Mouse (Mus musculus): ENCODE results near the gene Adh6a.

The Adh6a gene

DNA sequence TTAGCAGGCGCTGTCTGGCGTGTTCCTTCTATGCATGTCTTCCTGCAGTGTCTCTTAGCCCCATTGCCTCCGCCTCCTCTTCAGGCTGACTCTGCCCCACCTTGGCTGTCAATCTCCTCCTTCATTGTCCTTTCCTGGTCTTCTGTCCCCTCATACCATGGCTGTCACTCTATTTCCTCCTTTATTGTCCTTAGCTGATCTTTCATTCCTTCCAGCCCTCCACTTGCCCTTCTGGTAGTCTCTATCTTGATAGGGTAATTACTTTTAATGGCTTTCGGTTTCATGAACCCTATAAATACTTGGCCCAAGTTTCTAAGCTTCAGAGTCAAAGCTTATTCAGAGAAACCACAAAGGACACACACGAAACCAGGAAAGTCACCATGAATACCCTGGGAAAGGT, at the start of gene Adh6a:
TSS of gene Adh6a (plus strand) at position 322 of the 400 bp plus-strand sequence.
- DNase-seq (ENCODE audit: low spot score in 2 of 2) = no peak

DNA sequence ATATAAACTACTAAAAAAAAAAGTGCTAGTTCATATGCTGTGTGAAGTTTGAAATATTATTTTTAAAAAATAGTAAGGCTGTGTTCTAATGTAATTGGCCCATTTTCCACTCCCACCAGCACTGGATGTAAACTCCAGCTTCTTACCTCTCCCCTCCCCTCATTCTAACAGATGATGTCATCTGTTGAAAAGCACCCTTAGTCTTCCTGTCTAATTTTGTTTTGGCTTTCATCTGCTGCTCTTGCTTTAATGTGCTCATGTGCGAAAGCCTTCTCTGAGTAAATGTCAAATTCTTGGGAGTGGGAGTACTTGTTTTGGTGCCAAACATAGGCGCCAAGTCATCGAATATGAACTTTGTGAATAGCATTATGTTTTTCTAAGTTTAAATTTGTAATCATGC, 48.4 kb upstream of the Adh6a start:
- DNase-seq (ENCODE audit: low spot score in 2 of 2) = no peak

DNA sequence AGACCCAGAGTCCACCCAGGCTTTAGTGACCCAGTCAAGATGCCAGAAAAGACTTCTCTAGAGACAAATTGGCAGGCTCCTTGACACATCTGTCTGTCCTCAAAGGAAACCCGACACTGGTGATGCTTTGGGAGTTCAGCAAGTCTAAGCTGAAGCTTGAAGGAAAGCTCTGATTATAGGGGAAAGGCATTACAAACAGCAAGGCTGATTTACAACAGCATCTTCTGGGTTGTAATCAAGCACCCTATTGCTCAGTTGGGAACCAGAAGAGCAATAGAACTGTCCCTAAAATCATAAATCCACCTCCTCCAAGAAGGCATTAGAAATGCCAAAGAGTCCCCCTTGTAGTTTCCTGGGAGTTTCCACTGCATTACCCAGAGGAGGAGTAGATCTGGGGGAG, 42.6 kb upstream of the Adh6a start:
- no peak for DNase-seq (ENCODE audit: low spot score in 2 of 2)

DNA sequence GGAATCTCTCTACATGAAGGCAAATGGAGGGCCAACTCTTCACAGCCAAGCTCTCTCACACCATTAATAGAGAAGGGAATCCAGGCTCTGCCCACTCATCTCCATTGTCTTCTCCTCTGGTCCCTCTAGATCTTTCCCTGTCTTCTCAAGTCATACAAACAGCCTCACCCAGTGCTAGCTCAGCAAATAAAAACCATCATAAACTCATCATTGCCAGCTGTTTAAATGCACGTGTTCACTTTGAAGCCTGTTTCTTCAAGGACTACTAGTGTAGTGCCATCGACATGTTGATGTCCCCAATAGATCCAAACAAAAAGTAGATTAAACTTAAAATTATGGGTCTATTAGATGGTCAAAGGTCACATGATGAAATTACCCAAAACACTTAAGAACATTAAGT, 41.8 kb upstream of the Adh6a start:
- DNase-seq (ENCODE audit: low spot score in 2 of 2) = no peak

DNA sequence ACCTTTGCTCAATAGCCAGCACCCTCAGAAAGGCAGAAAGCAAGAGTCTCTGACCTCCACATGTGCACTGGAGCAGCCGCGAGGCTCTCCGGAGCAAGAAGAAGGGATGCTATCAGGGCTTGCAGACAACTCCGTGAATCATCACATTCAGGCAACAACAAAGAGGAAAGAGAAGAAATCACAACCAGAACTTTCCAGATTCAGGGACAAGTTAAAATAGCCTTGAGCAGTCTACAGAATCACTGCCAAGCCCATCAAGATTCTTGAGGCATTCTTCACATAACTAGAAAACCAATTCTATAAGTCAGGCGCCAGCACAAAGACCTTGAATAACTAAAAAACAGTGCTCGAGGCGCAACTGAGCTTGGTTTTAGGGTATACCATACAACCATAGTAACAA, 40.0 kb upstream of the Adh6a start:
- no peak for DNase-seq (ENCODE audit: low spot score in 2 of 2)

DNA sequence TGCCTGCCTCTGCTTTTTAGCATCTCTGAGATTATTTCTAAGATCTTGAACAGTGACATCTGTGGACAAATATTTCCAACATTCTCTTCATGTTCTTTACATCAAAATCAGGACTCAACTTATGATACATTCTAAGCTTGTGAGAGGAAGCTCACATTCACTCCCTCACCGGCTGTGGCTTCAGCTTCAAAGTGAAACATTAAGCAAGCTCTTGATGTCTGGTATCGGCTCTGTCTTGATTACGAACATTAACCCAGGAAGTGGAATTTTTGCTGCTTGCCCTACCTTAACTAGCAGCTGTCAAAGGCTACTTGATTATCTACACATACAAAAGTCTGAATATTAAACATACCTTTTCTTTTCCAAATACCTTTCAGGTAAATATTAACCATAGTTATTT, 38.0 kb upstream of the Adh6a start:
- DNase-seq (ENCODE audit: low spot score in 2 of 2) = no peak

DNA sequence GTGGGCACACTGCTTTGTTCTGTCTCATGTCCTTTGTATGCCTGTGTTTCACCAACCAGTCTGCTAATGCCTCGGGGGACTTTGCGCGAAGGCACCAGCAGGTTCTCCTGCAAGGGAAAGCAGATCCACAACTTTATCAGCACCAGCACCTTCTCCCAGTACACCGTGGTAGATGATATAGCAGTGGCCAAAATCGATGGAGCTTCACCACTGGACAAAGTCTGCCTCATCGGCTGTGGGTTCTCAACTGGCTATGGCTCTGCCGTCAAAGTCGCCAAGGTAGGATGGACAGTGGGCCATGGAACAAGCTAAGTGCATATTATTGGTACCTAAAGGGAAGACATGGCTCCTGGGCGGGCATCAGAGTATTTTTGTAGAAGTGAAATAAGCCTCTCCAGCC, 30.5 kb upstream of the Adh6a start:
- DNase-seq (ENCODE audit: low spot score in 2 of 2) = no peak

DNA sequence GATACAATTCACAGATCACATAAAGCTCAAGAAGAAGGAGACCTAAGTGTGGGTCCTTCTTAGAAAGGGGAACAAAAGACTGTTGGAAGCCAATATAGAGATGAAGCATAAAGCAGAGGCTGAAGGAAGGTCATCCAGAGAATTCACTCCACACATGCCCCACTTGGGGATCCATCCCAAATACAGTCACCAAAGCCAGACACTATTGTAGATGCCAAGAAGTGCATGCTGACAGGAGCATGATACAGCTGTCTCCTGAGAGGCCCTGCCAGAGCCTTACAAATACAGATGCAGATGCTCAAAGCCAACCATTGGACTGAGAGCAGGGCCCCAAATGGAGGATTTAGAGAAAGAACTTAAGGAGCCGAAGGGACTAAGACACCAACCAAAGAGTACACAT, 29.3 kb upstream of the Adh6a start:
- DNase-seq (ENCODE audit: low spot score in 2 of 2) = no peak

DNA sequence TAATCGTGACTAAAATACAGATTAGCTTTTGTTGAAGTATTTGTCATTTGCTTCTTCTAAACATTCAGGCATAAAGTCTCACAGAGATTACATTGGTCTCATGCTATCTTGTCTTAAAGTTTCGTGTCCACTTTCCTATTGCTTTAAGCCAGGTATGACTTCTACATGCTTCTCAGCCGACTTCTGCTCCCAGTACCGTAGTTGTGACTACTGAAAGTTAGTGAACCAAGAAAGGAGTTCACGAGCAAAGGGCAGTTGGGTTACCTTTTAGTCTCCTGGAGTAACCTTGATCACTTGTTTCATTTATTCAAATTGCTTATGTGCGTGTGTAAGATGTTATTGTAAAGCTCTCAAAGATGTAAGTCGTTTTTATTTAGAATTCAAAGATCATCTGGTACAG, 27.1 kb upstream of the Adh6a start:
- DNase-seq (ENCODE audit: low spot score in 2 of 2) = no peak

DNA sequence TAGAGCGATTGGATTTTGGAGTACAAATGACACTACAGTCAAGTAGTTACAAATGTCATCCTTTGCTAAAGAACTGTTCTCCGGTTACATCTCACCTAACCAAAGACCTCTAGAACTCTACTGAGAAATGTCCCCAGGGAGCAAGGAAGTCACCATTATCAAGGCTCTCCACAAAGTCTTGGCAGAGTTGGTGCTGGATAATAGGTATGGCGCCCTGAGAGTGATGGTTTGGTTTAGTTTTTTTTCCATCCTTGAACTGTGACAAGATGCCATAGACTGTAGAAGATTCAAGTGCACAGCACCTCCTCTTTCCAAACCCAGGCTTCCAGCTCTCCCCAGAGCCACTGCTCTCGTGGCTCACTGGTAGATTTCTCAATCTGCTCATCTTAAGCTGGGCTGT, 25.4 kb upstream of the Adh6a start:
- DNase-seq (ENCODE audit: low spot score in 2 of 2) = no peak

DNA sequence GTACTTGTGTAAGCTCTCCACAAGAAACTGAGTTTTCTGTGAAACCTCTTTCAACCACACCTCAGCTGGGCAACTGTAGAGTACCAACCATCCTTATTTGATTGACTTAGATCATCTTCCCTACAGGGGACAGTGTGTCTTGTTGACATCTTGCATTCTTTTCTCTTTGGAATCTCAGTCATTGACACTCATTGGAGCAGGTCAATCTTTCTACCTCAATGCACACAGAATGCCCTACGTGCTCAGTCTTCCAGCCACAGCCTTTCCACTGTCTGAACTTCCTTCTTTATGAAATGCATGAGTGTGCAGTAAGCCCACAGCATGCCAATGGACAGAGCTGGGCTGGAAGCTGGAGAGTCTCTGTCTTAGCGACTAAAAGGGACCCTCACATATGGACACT, 22.4 kb upstream of the Adh6a start:
- DNase-seq (ENCODE audit: low spot score in 2 of 2) = no peak

DNA sequence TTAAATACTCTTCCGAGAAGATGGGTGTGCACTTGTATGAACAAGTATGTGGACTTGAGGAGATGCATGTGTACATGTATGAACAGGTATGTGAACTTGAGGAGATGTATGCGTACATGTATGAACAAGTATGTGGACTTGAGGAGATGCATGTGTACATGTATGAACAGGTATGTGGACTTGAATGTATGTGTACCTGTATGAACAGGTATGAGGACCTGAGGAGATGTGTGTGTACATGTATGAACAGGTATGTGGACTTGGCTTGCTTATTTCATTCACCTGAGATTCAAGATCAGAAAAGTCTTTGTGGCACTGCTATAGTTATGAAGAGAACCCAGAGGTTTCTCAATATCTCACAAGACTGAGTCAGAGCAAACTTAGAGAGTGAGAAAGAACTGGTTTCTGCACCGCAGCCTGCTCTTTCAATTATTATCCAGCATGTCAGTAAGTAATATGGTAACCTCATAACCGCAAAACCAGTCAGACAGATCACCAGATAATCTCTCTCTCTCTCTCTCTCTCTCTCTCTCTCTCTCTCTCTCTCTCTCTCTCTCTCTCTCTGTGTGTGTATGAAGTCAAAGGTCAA, 21.5 kb upstream of the Adh6a start:
- no peak for DNase-seq (ENCODE audit: low spot score in 2 of 2)

DNA sequence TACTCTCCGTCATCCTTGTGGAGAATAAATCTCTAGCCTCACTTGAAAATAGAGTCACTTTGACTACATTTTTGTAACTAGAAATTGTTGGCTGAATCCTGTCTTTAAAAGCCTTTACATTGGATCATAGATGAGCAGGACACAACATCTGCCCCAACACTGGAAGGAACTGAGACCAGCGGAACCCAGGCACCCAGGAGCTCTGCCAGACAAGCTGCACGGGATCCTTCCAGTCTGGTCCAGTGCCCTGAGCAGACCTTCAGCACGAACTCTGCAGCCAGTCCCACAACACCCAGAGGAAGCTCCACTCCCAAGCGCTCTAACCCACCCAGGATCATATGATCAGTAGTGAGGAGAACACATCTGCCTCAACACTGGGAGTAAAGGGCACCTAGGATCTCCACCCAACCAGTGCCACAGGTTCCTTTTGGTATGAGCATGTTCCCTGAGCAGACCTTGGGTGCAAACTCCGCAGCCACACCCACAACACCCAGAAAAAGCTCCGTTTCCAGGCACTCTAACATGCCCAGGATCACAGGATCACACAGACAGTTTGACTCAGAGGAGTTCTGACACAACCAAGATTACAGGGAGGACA, 19.7 kb upstream of the Adh6a start:
- no peak for DNase-seq (ENCODE audit: low spot score in 2 of 2)

DNA sequence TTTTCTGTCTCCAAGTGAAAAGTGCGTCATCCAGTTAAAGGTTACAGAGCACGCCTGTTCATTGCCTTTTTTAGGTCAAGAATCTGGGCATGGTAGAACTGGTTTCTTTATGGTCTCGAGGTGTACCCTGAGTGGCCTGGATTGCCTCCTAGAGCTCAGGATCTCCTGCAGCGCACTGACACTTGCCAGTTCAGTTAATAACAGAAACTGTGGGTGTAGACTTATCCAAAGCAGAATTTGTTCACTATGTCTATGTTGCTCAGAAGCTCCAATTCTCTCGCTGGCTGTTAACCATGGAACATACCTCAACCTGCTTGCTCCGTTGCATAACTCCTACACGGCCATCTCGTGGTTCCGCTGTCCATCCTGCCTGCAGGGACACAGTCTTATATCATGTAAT, 13.0 kb upstream of the Adh6a start:
- no peak for DNase-seq (ENCODE audit: low spot score in 2 of 2)

DNA sequence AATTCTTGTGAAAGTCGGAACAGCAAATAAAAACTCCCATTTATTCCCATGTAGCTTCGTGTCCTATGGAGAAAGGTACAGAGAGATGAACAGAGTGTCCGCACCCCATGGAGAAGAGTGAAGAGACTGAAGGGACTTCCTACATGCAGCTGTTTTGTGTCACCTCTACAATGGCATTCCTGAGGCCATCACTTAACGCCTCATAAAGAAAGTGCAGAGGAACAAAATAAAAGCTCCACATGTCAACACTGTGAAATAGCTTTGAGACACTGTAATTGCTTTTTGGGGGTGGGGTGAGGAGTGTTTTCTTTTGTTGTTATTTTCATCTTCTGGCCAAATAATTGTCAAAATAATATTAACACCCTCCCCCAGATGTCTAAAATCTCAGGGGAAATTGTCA, 10.4 kb upstream of the Adh6a start:
- DNase-seq (ENCODE audit: low spot score in 2 of 2) = no peak

DNA sequence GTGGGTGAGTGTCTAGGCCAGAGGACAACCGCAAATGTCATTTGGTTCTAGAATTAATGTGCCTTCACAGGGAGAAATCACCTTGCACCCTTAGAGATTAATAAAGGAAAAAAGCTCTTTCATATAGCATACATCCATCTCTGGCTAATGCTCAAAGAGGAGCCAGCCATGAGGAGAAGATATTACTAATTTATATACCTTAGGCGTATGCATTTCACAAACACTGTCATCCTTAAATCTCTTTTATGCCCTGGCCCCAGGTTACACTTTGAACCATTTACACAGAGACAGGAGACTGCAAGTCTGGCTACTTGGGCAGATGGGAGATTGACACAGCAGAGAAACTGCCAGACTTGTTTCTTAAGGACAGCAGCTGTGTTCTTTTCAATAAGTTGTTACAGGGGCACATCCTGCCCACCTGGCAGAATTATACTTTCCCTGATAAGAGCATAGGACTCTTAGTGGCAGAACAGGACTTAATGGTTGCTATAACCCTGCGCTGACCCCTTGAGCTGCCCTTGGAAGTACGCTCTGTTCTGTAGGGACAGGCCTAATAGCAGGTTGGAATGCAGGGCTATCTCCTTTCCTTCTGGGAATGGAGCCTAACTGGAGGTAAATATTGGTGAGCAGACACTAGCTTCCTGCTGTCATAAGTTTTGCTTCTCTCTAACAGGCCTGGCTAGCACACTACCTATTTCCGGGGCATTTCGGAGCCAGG, 9.2 kb upstream of the Adh6a start:
- no peak for DNase-seq (ENCODE audit: low spot score in 2 of 2)

DNA sequence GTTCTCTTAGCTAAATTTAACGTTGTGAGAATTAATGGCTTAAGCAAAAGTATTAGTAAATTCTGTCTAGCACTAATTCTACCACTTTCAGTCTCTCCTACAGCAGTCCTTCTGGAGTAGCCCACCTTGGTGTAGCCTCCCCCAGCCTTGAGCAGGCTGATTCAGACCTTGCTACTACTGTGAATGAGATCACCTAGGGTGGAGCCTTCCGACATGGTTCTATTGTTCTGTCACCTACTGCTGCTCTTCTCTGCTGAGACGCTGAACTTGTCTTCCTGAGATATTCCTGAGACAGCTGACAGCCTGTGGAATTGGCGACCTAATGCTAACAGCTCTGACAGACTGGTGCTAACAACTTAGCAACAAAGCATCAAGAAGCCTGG, 8.6 kb upstream of the Adh6a start:
- no peak for DNase-seq (ENCODE audit: low spot score in 2 of 2)

DNA sequence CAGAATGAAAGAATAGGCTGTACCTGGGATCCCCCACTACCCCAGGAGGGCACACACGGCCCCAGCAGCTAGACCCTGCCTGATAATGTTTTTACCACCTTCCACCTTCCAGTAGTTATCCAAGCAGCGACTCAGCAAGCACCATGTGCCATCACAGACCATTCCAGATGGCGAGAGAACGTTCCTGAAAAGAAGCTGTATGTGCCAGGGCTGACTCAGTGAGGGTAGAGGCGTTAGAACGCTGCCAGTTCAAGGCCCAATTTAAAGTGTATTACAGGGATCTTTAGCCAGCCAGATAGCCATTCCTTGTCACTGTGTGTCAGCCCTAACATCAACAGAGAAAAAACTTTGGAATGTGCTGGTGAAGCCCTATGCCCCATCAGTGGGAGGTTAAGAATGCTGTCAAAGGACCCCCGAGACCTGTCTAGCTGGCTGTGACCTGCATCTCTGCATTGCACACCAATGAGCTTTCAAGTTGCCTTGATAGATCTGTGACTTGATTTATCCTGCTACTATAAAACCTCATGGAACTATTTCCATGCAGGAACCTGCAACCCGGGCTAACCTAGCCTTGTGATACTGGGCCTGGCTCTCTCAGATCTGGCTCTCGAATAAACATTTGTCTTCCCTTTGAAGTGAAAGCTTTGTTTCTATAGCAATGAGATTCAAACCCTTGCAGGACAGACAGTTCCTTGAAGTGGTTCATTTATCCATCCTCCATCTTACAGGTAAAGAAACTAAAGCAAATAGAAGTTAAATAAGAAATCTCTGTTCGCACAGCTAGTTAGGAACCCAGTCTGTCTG, 7.4 kb upstream of the Adh6a start:
- no peak for DNase-seq (ENCODE audit: low spot score in 2 of 2)

DNA sequence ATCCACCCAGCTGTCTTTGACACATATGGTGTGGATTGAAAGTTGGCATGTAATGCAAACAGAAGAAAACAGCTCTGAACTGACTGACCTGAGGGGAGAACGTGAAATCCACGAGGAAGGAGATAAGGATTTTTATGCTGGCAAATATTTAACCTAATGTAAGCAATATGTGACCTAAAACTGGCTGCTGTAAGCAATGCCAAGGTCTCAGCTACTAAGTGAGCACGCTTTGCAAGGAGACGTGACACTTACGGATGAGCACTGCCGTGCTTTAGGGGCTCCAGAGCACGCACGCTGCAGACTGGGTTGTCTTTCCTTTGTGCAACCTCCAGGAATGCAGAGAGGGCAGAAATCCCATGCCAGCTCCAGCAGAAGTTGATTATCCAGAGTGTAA, 6.8 kb upstream of the Adh6a start:
- DNase-seq (ENCODE audit: low spot score in 2 of 2) = no peak

DNA sequence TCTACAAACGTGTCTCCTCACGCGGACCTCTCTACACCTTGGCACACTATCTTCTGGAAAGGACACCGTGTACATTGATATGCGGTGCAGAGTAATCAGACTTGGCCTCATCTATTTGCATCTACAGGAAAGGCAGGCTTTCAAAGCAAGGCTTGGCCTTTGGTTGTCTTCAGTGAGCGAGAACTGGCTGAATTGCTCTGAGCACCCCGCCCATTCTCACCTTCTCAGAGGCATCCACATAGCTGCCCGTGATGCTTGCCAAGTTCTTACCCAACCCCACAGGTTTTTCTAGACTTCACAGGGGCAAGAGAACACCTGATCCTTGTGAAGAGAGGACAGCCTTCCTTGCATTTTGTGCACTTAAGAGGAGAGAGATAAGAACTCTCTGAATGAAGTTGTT, 3.2 kb upstream of the Adh6a start:
- DNase-seq (ENCODE audit: low spot score in 2 of 2) = no peak

DNA sequence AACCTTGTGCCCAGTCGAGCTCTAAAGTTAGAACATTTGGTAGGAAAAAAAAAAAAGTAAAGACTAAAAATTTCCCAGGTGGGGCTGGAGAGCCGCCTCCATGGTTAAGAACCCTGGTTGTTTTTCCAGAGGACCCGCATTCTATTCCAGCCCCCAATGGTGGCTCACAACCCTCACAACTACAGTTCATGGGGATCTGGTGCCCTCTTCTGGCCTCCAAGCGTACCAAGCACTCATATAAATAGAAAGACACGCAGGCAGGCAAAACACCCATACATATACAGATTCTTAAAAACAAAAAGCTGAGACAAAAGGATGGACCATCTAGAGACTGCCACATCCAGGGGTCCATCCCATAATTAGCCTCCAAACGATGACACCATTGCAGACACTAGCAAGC, 2.1 kb upstream of the Adh6a start:
- no peak for DNase-seq (ENCODE audit: low spot score in 2 of 2)

DNA sequence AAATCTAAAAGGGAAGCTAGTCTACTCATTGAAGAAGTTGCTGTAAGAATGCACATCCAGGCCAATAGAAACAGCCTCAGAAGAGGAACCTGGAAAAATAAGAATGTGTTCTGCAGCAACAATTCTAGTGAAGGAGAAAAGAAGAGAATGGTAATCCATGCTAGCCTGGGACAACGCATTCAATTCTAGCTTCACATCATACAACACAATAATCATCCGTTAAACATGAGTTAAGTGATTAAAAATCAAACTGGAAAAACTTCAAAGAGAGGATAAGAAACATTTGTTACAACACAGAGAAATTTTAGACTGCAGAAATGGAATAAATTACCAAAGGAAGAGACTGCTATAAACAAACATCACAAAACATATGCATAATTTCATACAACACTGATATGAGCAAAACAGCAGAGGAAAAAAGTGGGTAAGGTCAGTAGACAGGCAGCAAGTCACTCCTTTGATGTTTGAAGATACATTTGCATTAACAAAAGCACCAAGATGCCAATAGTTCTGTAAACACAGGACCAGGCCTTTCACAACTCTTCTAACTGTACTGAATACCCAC, 3.9 kb downstream of the Adh6a start:
- no peak for DNase-seq (ENCODE audit: low spot score in 2 of 2)

DNA sequence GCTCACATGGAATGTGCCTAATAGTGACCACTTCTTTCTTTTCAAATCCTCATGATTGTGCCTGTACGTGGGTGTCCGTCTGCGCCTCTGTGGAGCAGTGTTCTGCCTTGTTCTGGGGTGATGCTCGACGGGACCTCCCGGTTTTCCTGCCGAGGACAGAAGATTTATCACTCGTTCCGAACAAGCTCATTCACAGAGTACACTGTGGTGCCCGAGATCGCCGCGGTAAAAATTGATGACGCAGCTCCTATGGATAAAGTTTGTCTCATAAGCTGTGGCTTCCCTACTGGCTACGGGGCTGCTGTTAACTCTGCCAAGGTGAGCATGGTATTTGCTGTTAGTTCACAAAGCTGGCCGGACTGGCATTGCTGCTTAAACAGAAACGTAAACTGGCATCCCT, 11.9 kb downstream of the Adh6a start:
- no peak for DNase-seq (ENCODE audit: low spot score in 2 of 2)
